Mouse (Mus musculus): ENCODE measurements at regions not wholly inside any gene's neighbourhood (a gene's known extent, or its start where the extent isn't known, plus 50 kb on each side); places are given as distances from the start of the nearest gene placed in this dataset.

DNA sequence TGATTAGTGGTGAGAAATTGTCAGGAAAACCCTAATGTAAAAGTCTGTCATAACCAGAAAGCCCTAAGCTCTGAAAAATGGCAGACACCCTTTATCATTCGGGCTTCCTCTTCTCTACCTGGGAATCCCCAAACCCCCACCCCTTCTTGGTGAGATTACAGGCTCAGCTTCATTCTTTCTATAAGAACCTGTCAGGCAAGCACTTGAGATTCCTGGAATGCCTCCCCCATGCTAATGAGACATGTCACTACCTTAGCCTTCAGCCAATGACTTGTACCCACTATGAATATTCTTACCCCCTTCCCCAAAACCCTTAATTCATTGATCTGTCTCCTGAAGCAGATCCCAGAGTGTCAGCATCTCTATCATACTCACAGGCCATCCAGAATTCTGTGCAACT is 254.5 kb upstream of the Gcfc2 start:
- Histone ChIP-seq H3K9me3 (no peaks in the 10 kb centered on the region), H3K4me2 (replicated peaks) (no peak overlapping the region), H3K27ac (replicated peaks) (no peak overlapping the region), H3K36me3 (no peaks in the 10 kb centered on the region), H3K27me3 (no peaks in the 10 kb centered on the region), H3K4me3 (no peak overlapping the region), H3K4me1 (no peaks in the 10 kb centered on the region), H3K9ac (replicated peaks) (no peak overlapping the region)
- WGBS = 91% methylated on average over 1 of the region's 1 CpGs
- ATAC-seq (ENCODE audit: low FRiP score, low read depth) = no peak

DNA sequence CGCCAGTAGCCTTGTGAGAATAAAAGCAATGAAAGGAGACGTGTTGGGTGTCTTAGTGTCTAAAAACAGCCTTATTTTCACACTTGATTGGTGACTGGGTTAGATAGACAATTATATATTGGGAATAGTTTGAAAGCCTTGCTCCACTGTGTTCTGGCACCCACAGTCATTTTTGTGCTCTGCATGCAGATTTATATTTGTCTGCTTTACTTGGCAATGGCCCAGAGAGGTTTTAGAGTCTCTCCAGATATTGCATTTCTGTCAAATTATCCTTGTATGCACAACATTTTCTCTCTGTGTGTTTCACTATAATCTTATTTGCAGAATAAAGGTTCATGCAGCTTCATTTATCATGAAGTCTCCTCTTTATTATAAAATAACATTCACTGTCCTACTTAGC is 250.2 kb upstream of the Gcfc2 start:
- no peak for ATAC-seq (ENCODE audit: low FRiP score, low read depth)
- Histone ChIP-seq H3K9me3 (no peaks in the 10 kb centered on the region), H3K27me3 (no peaks in the 10 kb centered on the region), H3K9ac (replicated peaks) (no peak overlapping the region), H3K4me3 (no peak overlapping the region), H3K4me2 (replicated peaks) (no peak overlapping the region), H3K4me1 (no peaks in the 10 kb centered on the region), H3K27ac (replicated peaks) (no peak overlapping the region), H3K36me3 (no peaks in the 10 kb centered on the region)
- WGBS = 73% methylated on average over 2 of the region's 2 CpGs

DNA sequence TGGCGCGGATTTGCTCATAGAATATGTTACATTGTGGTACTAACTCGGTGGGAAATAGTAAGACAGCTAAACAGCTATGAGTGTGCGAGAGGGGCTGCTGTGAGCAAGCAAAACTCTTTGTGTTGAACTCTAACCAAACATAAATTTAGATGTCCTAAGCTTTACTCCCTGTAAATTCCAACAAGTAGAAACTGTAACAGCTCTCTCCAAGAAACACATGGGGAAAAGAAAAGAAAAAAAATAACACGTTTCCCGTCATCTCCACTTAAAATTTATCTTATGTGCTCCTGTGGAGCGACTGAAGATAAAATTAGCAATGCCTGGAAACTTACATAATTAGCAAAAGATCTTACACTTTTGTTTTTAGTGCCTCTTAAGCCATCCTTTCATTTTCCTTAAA is 226.2 kb upstream of the Gcfc2 start:
- H3K9me3 ChIP-seq = no peaks in the 10 kb centered on the region
- 84% methylated on average over 7 of the region's 7 CpGs for WGBS
- no peak overlapping the region for H3K4me3 ChIP-seq

GRCm38 (mm10) chr6:81698173-81698572 is 225.3 kb upstream of the Gcfc2 start:
- WGBS = 81% methylated on average over 3 of the region's 3 CpGs
- H3K4me2 ChIP-seq (replicated peaks) = no peak overlapping the region
- ATAC-seq (ENCODE audit: low FRiP score, low read depth) = no peak
- no peaks in the 10 kb centered on the region for H3K27me3 ChIP-seq
- no peaks in the 10 kb centered on the region for H3K9me3 ChIP-seq
- no peak overlapping the region for H3K4me3 ChIP-seq
- H3K9ac ChIP-seq (replicated peaks) = no peak overlapping the region
- no peaks in the 10 kb centered on the region for H3K36me3 ChIP-seq
- H3K27ac ChIP-seq (replicated peaks) = no peak overlapping the region
- H3K4me1 ChIP-seq = no peaks in the 10 kb centered on the region

More for the DNA sequence above, 226.2 kb upstream of the Gcfc2 start:
- Histone ChIP-seq H3K27me3 (no peaks in the 10 kb centered on the region), H3K36me3 (no peaks in the 10 kb centered on the region), H3K27ac (replicated peaks) (no peak overlapping the region), H3K4me2 (replicated peaks) (no peak overlapping the region), H3K9ac (replicated peaks) (no peak overlapping the region), H3K4me1 (no peaks in the 10 kb centered on the region)
- no peak for ATAC-seq (ENCODE audit: low FRiP score, low read depth)

- no peak for ATAC-seq (ENCODE audit: low FRiP score, low read depth)
- Histone ChIP-seq H3K9me3 (no peaks in the 10 kb centered on the region), H3K27me3 (no peaks in the 10 kb centered on the region), H3K27ac (replicated peaks) (no peak overlapping the region), H3K36me3 (no peaks in the 10 kb centered on the region), H3K9ac (replicated peaks) (no peak overlapping the region), H3K4me2 (replicated peaks) (no peak overlapping the region), H3K4me1 (no peaks in the 10 kb centered on the region), H3K4me3 (no peak overlapping the region)
- 66% methylated on average over 3 of the region's 3 CpGs for WGBS
Observed at GRCm38 (mm10) chr6:81714867-81715266, 208.6 kb upstream of the Gcfc2 start.

GRCm38 (mm10) chr6:81716371-81716770 is 207.1 kb upstream of the Gcfc2 start:
- Histone ChIP-seq H3K27ac (replicated peaks) (no peak overlapping the region), H3K36me3 (no peaks in the 10 kb centered on the region), H3K4me1 (no peaks in the 10 kb centered on the region), H3K27me3 (no peaks in the 10 kb centered on the region), H3K4me3 (no peak overlapping the region), H3K4me2 (replicated peaks) (no peak overlapping the region), H3K9me3 (no peaks in the 10 kb centered on the region), H3K9ac (replicated peaks) (no peak overlapping the region)
- ATAC-seq (ENCODE audit: low FRiP score, low read depth) = no peak
- WGBS = 80% methylated on average over 5 of the region's 5 CpGs

- Histone ChIP-seq H3K27ac (replicated peaks) (no peak overlapping the region), H3K27me3 (no peaks in the 10 kb centered on the region), H3K4me3 (no peak overlapping the region), H3K9me3 (no peaks in the 10 kb centered on the region), H3K4me2 (replicated peaks) (no peak overlapping the region), H3K4me1 (0 out of 2 replicates have a peak, but pooled peaks cover 2% of the 10 kb centered on the region), H3K36me3 (no peaks in the 10 kb centered on the region), H3K9ac (replicated peaks) (no peak overlapping the region)
- ATAC-seq (ENCODE audit: low FRiP score, low read depth) = 0 out of 2 replicates have a peak, but pooled peaks have one; percentile 30
- WGBS = 72% methylated on average over 4 of the region's 4 CpGs
Observed at GRCm38 (mm10) chr6:81724601-81725545, 198.6 kb upstream of the Gcfc2 start.

- Histone ChIP-seq H3K9me3 (no peaks in the 10 kb centered on the region), H3K9ac (replicated peaks) (no peak overlapping the region), H3K4me3 (no peak overlapping the region), H3K4me2 (replicated peaks) (no peak overlapping the region), H3K27me3 (no peaks in the 10 kb centered on the region), H3K4me1 (no peaks in the 10 kb centered on the region), H3K36me3 (no peaks in the 10 kb centered on the region), H3K27ac (replicated peaks) (no peak overlapping the region)
- WGBS = 56% methylated on average over 5 of the region's 5 CpGs
- ATAC-seq (ENCODE audit: low FRiP score, low read depth) = no peak
Observed at GRCm38 (mm10) chr6:81731631-81732030, 191.8 kb upstream of the Gcfc2 start.

- Histone ChIP-seq H3K4me1 (no peaks in the 10 kb centered on the region), H3K4me2 (replicated peaks) (no peak overlapping the region), H3K36me3 (no peaks in the 10 kb centered on the region), H3K4me3 (no peak overlapping the region), H3K27ac (replicated peaks) (no peak overlapping the region), H3K27me3 (no peaks in the 10 kb centered on the region), H3K9ac (replicated peaks) (no peak overlapping the region), H3K9me3 (no peaks in the 10 kb centered on the region)
- WGBS = 83% methylated on average over 3 of the region's 3 CpGs
- no peak for ATAC-seq (ENCODE audit: low FRiP score, low read depth)
Observed at GRCm38 (mm10) chr6:81733527-81733926, 189.9 kb upstream of the Gcfc2 start.

DNA sequence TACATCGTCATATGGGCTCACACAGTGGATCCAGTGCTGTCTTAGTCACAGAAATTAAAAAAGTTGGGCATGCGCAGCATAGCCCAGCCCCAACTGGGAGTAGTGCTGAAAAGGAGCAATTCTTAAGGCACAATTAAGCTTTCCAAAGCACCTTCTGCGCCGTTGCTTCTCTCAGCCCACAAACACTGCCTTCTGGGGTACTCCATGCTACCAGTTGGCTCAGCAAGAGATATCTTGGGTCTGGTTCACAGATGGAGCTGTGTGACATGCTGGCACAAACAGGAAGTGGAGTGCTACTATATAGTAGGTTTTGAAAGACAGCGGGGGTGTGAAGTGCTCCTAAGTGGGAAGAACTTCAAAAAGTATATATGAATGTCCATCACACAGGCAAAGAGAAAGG is 185.0 kb upstream of the Gcfc2 start:
- Histone ChIP-seq H3K27me3 (no peaks in the 10 kb centered on the region), H3K4me1 (no peaks in the 10 kb centered on the region)
- WGBS = 94% methylated on average over 5 of the region's 5 CpGs

DNA sequence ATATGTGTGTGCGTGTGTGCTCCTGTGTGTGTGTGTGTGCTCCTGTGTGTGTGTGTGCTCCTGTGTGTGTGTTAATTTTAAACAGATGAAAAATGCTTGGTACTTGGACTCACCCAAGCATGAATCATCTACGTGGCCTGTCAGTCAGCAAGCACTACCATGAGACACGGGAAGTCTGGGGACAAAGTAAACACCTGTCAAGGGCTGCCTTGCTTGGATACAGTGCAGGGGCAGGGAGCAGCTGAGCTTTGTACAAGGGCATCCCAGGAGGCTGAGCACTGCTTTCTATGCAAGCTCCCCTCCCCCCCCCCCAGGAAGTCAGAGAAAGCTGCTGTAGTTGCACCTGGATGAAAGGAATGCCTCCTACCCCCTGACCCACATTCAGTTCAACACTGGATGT is 173.8 kb upstream of the Gcfc2 start:
- H3K4me2 ChIP-seq (replicated peaks) = no peak overlapping the region
- no peak for ATAC-seq (ENCODE audit: low FRiP score, low read depth)
- H3K36me3 ChIP-seq = no peaks in the 10 kb centered on the region
- H3K27ac ChIP-seq (replicated peaks) = no peak overlapping the region
- no peaks in the 10 kb centered on the region for H3K9me3 ChIP-seq
- H3K4me1 ChIP-seq = no peaks in the 10 kb centered on the region
- WGBS = 60% methylated on average over 3 of the region's 3 CpGs
- no peak overlapping the region for H3K9ac ChIP-seq (replicated peaks)
- no peaks in the 10 kb centered on the region for H3K27me3 ChIP-seq
- no peak overlapping the region for H3K4me3 ChIP-seq

More for the DNA sequence above, 185.0 kb upstream of the Gcfc2 start:
- no peak overlapping the region for H3K4me2 ChIP-seq (replicated peaks)
- H3K9ac ChIP-seq (replicated peaks) = no peak overlapping the region
- ATAC-seq (ENCODE audit: low FRiP score, low read depth) = no peak
- H3K4me3 ChIP-seq = no peak overlapping the region
- H3K27ac ChIP-seq (replicated peaks) = no peak overlapping the region
- no peaks in the 10 kb centered on the region for H3K36me3 ChIP-seq
- H3K9me3 ChIP-seq = no peaks in the 10 kb centered on the region

- no peaks in the 10 kb centered on the region for H3K27me3 ChIP-seq
- ATAC-seq (ENCODE audit: low FRiP score, low read depth) = no peak
- H3K4me1 ChIP-seq = no peaks in the 10 kb centered on the region
- no peaks in the 10 kb centered on the region for H3K9me3 ChIP-seq
- H3K4me2 ChIP-seq (replicated peaks) = no peak overlapping the region
- no peaks in the 10 kb centered on the region for H3K36me3 ChIP-seq
- no peak overlapping the region for H3K4me3 ChIP-seq
- H3K27ac ChIP-seq (replicated peaks) = no peak overlapping the region
- H3K9ac ChIP-seq (replicated peaks) = no peak overlapping the region
- 88% methylated on average over 5 of the region's 5 CpGs for WGBS
Observed at GRCm38 (mm10) chr6:81751631-81752030, 171.8 kb upstream of the Gcfc2 start.
